Mouse (Mus musculus): Measurements from ENCODE around the gene Cryba4. TPM values are rescaled to one million over a fixed set of nuclear protein-coding genes. Genes with fewer than 3 reads are reported as not detected.

The Cryba4 gene
- polyA plus RNA-seq, 1 experiment, result 0.51 TPM

GRCm38 (mm10) chr5:112270764-112271541 lies 18.6 kb upstream of the Cryba4 start:
- no peak for TF ChIP-seq POLR2A (IDR thresholded peaks at IDR 0.05; ENCODE audit: borderline replicate concordance, insufficient read depth, low read length)
- TF ChIP-seq CTCF (IDR thresholded peaks at IDR 0.05; ENCODE audit: borderline replicate concordance, insufficient read depth, low read depth, low read length), result no peak
- 19% methylated on average over 24 of the region's 24 CpGs for WGBS
- Histone ChIP-seq H3K27ac (ENCODE audit: insufficient read depth, low read length) (no peak overlapping the region), H3K4me3 (replicated peaks; ENCODE audit: insufficient read depth, low read depth, low read length) (no peak overlapping the region), H3K27me3 (ENCODE audit: control insufficient read depth, insufficient read depth, low read length) (no peaks in the 10 kb centered on the region), H3K4me1 (ENCODE audit: control insufficient read depth, insufficient read depth, low read length) (peaks cover 8% of the 10 kb centered on the region)
- no peak for DNase-seq

- Histone ChIP-seq H3K4me3 (replicated peaks; ENCODE audit: insufficient read depth, low read depth, low read length) (no peak overlapping the region), H3K4me1 (ENCODE audit: control insufficient read depth, insufficient read depth, low read length) (peaks cover 6% of the 10 kb centered on the region), H3K27ac (ENCODE audit: insufficient read depth, low read length) (no peak overlapping the region), H3K27me3 (ENCODE audit: control insufficient read depth, insufficient read depth, low read length) (no peaks in the 10 kb centered on the region)
- DNase-seq, result no peak
- WGBS, result 72% methylated on average over 9 of the region's 9 CpGs
- TF ChIP-seq CTCF (IDR thresholded peaks at IDR 0.05; ENCODE audit: borderline replicate concordance, insufficient read depth, low read depth, low read length) (no peak), POLR2A (IDR thresholded peaks at IDR 0.05; ENCODE audit: borderline replicate concordance, insufficient read depth, low read length) (no peak)
Measured at GRCm38 (mm10) chr5:112266011-112266777, 13.9 kb upstream of the Cryba4 start.

GRCm38 (mm10) chr5:112265515-112265914 lies 13.2 kb upstream of the Cryba4 start:
- 38% methylated on average over 10 of the region's 10 CpGs for WGBS
- Histone ChIP-seq H3K4me1 (ENCODE audit: control insufficient read depth, insufficient read depth, low read length) (no peaks in the 10 kb centered on the region), H3K4me3 (replicated peaks; ENCODE audit: insufficient read depth, low read depth, low read length) (no peak overlapping the region), H3K27me3 (ENCODE audit: control insufficient read depth, insufficient read depth, low read length) (no peaks in the 10 kb centered on the region), H3K27ac (ENCODE audit: insufficient read depth, low read length) (no peak overlapping the region)
- no peak for TF ChIP-seq CTCF (IDR thresholded peaks at IDR 0.05; ENCODE audit: borderline replicate concordance, insufficient read depth, low read depth, low read length)
- DNase-seq, result no peak

GRCm38 (mm10) chr5:112265110-112265509 lies 12.8 kb upstream of the Cryba4 start:
- H3K4me1 ChIP-seq (ENCODE audit: control insufficient read depth, insufficient read depth, low read length), result no peaks in the 10 kb centered on the region
- H3K27me3 ChIP-seq (ENCODE audit: control insufficient read depth, insufficient read depth, low read length), result no peaks in the 10 kb centered on the region
- WGBS, result 85% methylated on average over 5 of the region's 5 CpGs
- no peak overlapping the region for H3K4me3 ChIP-seq (replicated peaks; ENCODE audit: insufficient read depth, low read depth, low read length)
- DNase-seq, result no peak
- no peak overlapping the region for H3K27ac ChIP-seq (ENCODE audit: insufficient read depth, low read length)
- TF ChIP-seq POLR2A (IDR thresholded peaks at IDR 0.05; ENCODE audit: borderline replicate concordance, insufficient read depth, low read length) (no peak), CTCF (IDR thresholded peaks at IDR 0.05; ENCODE audit: borderline replicate concordance, insufficient read depth, low read depth, low read length) (no peak)

GRCm38 (mm10) chr5:112264099-112264498 lies 11.8 kb upstream of the Cryba4 start:
- no peak overlapping the region for H3K4me3 ChIP-seq (replicated peaks; ENCODE audit: insufficient read depth, low read depth, low read length)
- no peak for DNase-seq
- TF ChIP-seq POLR2A (IDR thresholded peaks at IDR 0.05; ENCODE audit: borderline replicate concordance, insufficient read depth, low read length) (no peak), CTCF (IDR thresholded peaks at IDR 0.05; ENCODE audit: borderline replicate concordance, insufficient read depth, low read depth, low read length) (no peak)
- 61% methylated on average over 7 of the region's 7 CpGs for WGBS
- H3K27ac ChIP-seq (ENCODE audit: insufficient read depth, low read length), result no peak overlapping the region
- H3K4me1 ChIP-seq (ENCODE audit: control insufficient read depth, insufficient read depth, low read length), result no peaks in the 10 kb centered on the region
- H3K27me3 ChIP-seq (ENCODE audit: control insufficient read depth, insufficient read depth, low read length), result no peaks in the 10 kb centered on the region

- no peak for DNase-seq
- H3K27me3 ChIP-seq (ENCODE audit: control insufficient read depth, insufficient read depth, low read length), result no peaks in the 10 kb centered on the region
- peaks cover 11% of the 10 kb centered on the region for H3K4me1 ChIP-seq (ENCODE audit: control insufficient read depth, insufficient read depth, low read length)
- 72% methylated on average over 3 of the region's 3 CpGs for WGBS
- no peak for TF ChIP-seq CTCF (IDR thresholded peaks at IDR 0.05; ENCODE audit: borderline replicate concordance, insufficient read depth, low read depth, low read length)
- TF ChIP-seq POLR2A (IDR thresholded peaks at IDR 0.05; ENCODE audit: borderline replicate concordance, insufficient read depth, low read length), result no peak
- no peak overlapping the region for H3K4me3 ChIP-seq (replicated peaks; ENCODE audit: insufficient read depth, low read depth, low read length)
- H3K27ac ChIP-seq (ENCODE audit: insufficient read depth, low read length), result no peak overlapping the region
Measured at GRCm38 (mm10) chr5:112260818-112261217, 8.5 kb upstream of the Cryba4 start.

GRCm38 (mm10) chr5:112259862-112260650 lies 7.7 kb upstream of the Cryba4 start:
- Histone ChIP-seq H3K4me1 (ENCODE audit: control insufficient read depth, insufficient read depth, low read length) (peaks cover 18% of the 10 kb centered on the region), H3K27me3 (ENCODE audit: control insufficient read depth, insufficient read depth, low read length) (no peaks in the 10 kb centered on the region), H3K27ac (ENCODE audit: insufficient read depth, low read length) (no peak overlapping the region), H3K4me3 (replicated peaks; ENCODE audit: insufficient read depth, low read depth, low read length) (no peak overlapping the region)
- no peak for DNase-seq
- TF ChIP-seq CTCF (IDR thresholded peaks at IDR 0.05; ENCODE audit: borderline replicate concordance, insufficient read depth, low read depth, low read length) (no peak), POLR2A (IDR thresholded peaks at IDR 0.05; ENCODE audit: borderline replicate concordance, insufficient read depth, low read length) (no peak)
- 87% methylated on average over 16 of the region's 16 CpGs for WGBS
